Mouse (Mus musculus) liver, postnatal 0 days (tissue): ENCODE data around the gene Rgs6.

Experiments used
- CTCF ChIP-seq: sonication (generic); IDR thresholded peaks from 2 replicates; pipeline ENCODE4 v1.5.1; 2016; ENCODE audit warnings: antibody characterized with exemption, low read depth
- EP300 ChIP-seq: IDR thresholded peaks from 2 replicates; pipeline ENCODE4 v1.6.1; 2016; ENCODE audit warnings: antibody characterized with exemption, low read depth, mild to moderate bottlenecking

DNA sequence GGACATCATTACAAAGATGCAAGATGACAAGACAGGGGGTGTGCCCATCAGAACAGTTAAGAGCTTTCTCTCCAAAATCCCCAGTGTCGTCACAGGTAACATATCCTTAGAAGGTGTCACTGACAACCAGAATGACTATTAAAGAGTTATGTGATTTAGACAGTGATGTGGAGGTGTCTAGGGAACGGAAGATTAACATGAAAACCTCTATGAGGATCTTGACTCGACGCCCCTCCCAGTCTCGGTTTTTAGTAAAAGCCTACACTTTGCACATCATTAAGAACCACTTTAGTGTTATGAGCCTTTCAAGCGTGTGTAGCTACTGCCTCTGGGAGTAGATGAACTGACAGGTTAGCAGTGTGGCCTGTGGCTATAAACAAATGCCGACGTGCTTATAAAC lies 397.2 kb downstream of the Rgs6 start:
- TF ChIP-seq CTCF (no peak), EP300 (no peak)
